Mouse (Mus musculus) lung, adult 2 months (tissue): Measurements from ENCODE around the gene Flrt1.

Experiments
- CTCF ChIP-seq: fragments of 200-500 bp; IDR thresholded peaks from 2 replicates; pipeline ENCODE4 v1.5.1; 2011; ENCODE audit warnings: mild to moderate bottlenecking, low read length, control low read depth; ENCODE audit not compliant: insufficient read depth
- POLR2A ChIP-seq: fragments of 200-500 bp; IDR thresholded peaks from 2 replicates; pipeline ENCODE4 v1.6.1; 2011; ENCODE audit warnings: low read depth, mild to moderate bottlenecking, control low read depth, low read length, borderline replicate concordance; ENCODE audit errors: extremely low read depth

DNA sequence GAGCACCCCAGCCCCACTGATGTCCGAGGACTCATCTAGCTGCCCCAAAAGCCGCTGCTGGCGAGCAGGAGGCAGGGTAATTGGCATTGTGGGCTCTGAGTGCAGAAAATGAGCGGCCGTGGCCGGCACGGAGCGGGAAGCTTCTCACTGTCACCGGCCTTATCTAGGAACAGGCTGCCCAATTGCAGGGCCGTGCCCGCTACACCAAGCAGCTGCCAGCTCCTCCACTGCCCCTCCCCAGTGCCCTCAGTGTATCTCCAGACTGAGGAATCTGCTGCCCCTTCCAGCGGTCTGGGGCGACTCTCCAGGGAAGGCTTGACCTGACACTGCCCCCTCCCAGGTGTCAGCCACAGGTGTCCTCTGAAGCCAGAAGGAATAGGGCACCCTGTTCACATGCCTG is 40.8 kb upstream of the Flrt1 start:
- TF ChIP-seq CTCF (no peak), POLR2A (no peak)
